Mouse (Mus musculus) heart, postnatal 0 days (tissue): Measurements from ENCODE around the gene Fam198b. TPM values are rescaled to one million over a fixed set of nuclear protein-coding genes. Genes with fewer than 3 reads are reported as not detected.
A peak's percentile ranks its signal among the peaks of the same experiment; 100 is the strongest.

ENCODE experiments used
- ATAC-seq: fragments of 200-750 bp; cut with Nextera tagmentation; 2 replicates; pipeline ENCODE4 v1.8.0; 2017; ENCODE audit warnings: low read depth, moderate number of reproducible peaks, moderate library complexity; ENCODE audit not compliant: insufficient read depth
- DNase-seq: peaks from one replicate; pipeline ENCODE4 v3.0.0-alpha.2; 2016; ENCODE audit warnings: low spot score
- H3K27ac ChIP-seq: fragments of 300-500 bp; sonication (generic); 2 replicates; pipeline ENCODE4 v1.5.1; 2014; ENCODE audit warnings: low read depth, mild to moderate bottlenecking
- H3K27me3 ChIP-seq: fragments of 300-500 bp; sonication (generic); 2 replicates; pipeline ENCODE4 v1.6.1; 2014; ENCODE audit warnings: low read length, mixed read lengths; ENCODE audit not compliant: control insufficient read depth, insufficient read depth
- H3K36me3 ChIP-seq: fragments of 300-500 bp; sonication (generic); replicated peaks from 2 replicates; pipeline ENCODE4 v1.6.1; 2014; ENCODE audit warnings: low read length, mixed read lengths; ENCODE audit not compliant: control insufficient read depth, insufficient read depth
- H3K4me1 ChIP-seq: fragments of 300-500 bp; sonication (generic); 2 replicates; pipeline ENCODE4 v1.6.1; 2014; ENCODE audit warnings: antibody characterized with exemption; ENCODE audit not compliant: control insufficient read depth, insufficient read depth
- H3K4me2 ChIP-seq: fragments of 300-500 bp; sonication (generic); 2 replicates; pipeline ENCODE4 v1.6.1; 2014; ENCODE audit warnings: low read depth, mild to moderate bottlenecking, low read length, moderate library complexity
- H3K4me3 ChIP-seq: fragments of 300-500 bp; sonication (generic); 2 replicates; pipeline ENCODE4 v1.5.1; 2014; ENCODE audit warnings: low read depth, low read length
- H3K9ac ChIP-seq: fragments of 300-500 bp; sonication (generic); replicated peaks from 2 replicates; pipeline ENCODE4 v1.6.1; 2014; ENCODE audit warnings: low read depth, low read length, mixed read lengths
- H3K9me3 ChIP-seq: fragments of 300-500 bp; sonication (generic); replicated peaks from 2 replicates; pipeline ENCODE4 v1.6.1; 2016; ENCODE audit warnings: low read length; ENCODE audit not compliant: control insufficient read depth
- CTCF ChIP-seq: IDR thresholded peaks from 2 replicates; pipeline ENCODE4 v1.5.1; 2016; ENCODE audit warnings: antibody characterized with exemption, control low read depth, low read depth
- EP300 ChIP-seq: IDR thresholded peaks from 2 replicates; pipeline ENCODE4 v1.6.1; 2016; ENCODE audit warnings: antibody characterized with exemption, low read depth
- WGBS: fragments of 180-500 bp; shearing (Covaris S2); extraction: QIAGEN DNeasy Blood & Tissue Kit; methylation state at CpG from one replicate; pipeline ENCODE4 v1.1.7; 2014; 5-methylcytosine and 5-hydroxymethylcytosine counted together
- polyA plus RNA-seq: library from polyadenylated mRNA; unstranded; fragments of >200 nt; fragmentation: Nextera tagmentation; extraction: Ambion mirVana; gene quantifications from 2 replicates; pipeline ENCODE4 v1.2.1, GENCODE M21; 2015
- total RNA-seq: library from RNA; depleted of rRNA; stranded (reverse); fragments of >200 nt; gene quantifications from 2 replicates; pipeline ENCODE4 v1.2.3, GENCODE M21; 2014; ENCODE audit warnings: low replicate concordance

Gene Fam198b
- total and polyA plus RNA-seq, 2 experiments from 2014 or later = 51.9 to 114 TPM

GRCm38 (mm10) chr3:79970498-79970897 is 86.2 kb downstream of the Fam198b start:
- H3K4me1 ChIP-seq = peaks cover 23% of the 10 kb centered on the region
- H3K36me3 ChIP-seq = no peaks in the 10 kb centered on the region
- H3K27me3 ChIP-seq = no peaks in the 10 kb centered on the region
- H3K4me2 ChIP-seq = no peak overlapping the region
- no peaks in the 10 kb centered on the region for H3K9me3 ChIP-seq
- peak overlapping the region; percentile 65 for H3K27ac ChIP-seq
- H3K4me3 ChIP-seq = no peak overlapping the region
- no peak for ATAC-seq
- TF ChIP-seq CTCF = no peak
- no peak for TF ChIP-seq EP300
- no peak overlapping the region for H3K9ac ChIP-seq
- no peak for DNase-seq
- 41% methylated on average over 2 of the region's 2 CpGs for WGBS

GRCm38 (mm10) chr3:79971542-79971941 is 87.2 kb downstream of the Fam198b start:
- H3K4me2 ChIP-seq = no peak overlapping the region
- H3K27ac ChIP-seq = 0 out of 2 replicates have a peak overlapping the region, but pooled peaks have one; percentile 7
- 79% methylated on average over 7 of the region's 7 CpGs for WGBS
- no peaks in the 10 kb centered on the region for H3K36me3 ChIP-seq
- H3K4me1 ChIP-seq = peaks cover 24% of the 10 kb centered on the region
- TF ChIP-seq CTCF = no peak
- no peak for TF ChIP-seq EP300
- no peak overlapping the region for H3K4me3 ChIP-seq
- ATAC-seq (no peak), DNase-seq (no peak)
- no peak overlapping the region for H3K9ac ChIP-seq
- no peaks in the 10 kb centered on the region for H3K9me3 ChIP-seq
- H3K27me3 ChIP-seq = no peaks in the 10 kb centered on the region

GRCm38 (mm10) chr3:79976786-79977185 is 92.5 kb downstream of the Fam198b start:
- 0 out of 2 replicates have a peak, but pooled peaks have one; percentile 30 for ATAC-seq
- Histone ChIP-seq H3K9me3 (no peaks in the 10 kb centered on the region), H3K27ac (peak overlapping the region; percentile 70), H3K9ac (no peak overlapping the region), H3K4me3 (no peak overlapping the region), H3K36me3 (no peaks in the 10 kb centered on the region), H3K4me2 (no peak overlapping the region), H3K4me1 (peaks cover 43% of the 10 kb centered on the region), H3K27me3 (no peaks in the 10 kb centered on the region)
- peak; percentile 59 for DNase-seq
- 28% methylated on average over 3 of the region's 3 CpGs for WGBS
- TF ChIP-seq CTCF (no peak), EP300 (0 out of 2 replicates have a peak, but pooled peaks have one; percentile 32)

GRCm38 (mm10) chr3:79977656-79978450 is 93.5 kb downstream of the Fam198b start:
- H3K9ac ChIP-seq = peak overlapping the region; percentile 4; the same call in 1 of the 2 replicates
- peaks cover 43% of the 10 kb centered on the region for H3K4me1 ChIP-seq
- peak overlapping the region; percentile 84 for H3K27ac ChIP-seq
- H3K4me2 ChIP-seq = no peak overlapping the region
- WGBS = 32% methylated on average over 11 of the region's 11 CpGs
- no peak overlapping the region for H3K4me3 ChIP-seq
- TF ChIP-seq EP300 (peak; percentile 68), CTCF (no peak)
- DNase-seq (peak; percentile 69), ATAC-seq (peak; percentile 59)
- H3K9me3 ChIP-seq = no peaks in the 10 kb centered on the region
- H3K27me3 ChIP-seq = no peaks in the 10 kb centered on the region
- no peaks in the 10 kb centered on the region for H3K36me3 ChIP-seq

- TF ChIP-seq EP300 (no peak), CTCF (no peak)
- ATAC-seq (no peak), DNase-seq (no peak)
- Histone ChIP-seq H3K36me3 (no peaks in the 10 kb centered on the region), H3K9me3 (no peaks in the 10 kb centered on the region), H3K4me3 (no peak overlapping the region), H3K4me1 (peaks cover 34% of the 10 kb centered on the region), H3K9ac (no peak overlapping the region), H3K27ac (peak overlapping the region; percentile 84), H3K27me3 (no peaks in the 10 kb centered on the region), H3K4me2 (no peak overlapping the region)
- 85% methylated on average over 1 of the region's 1 CpGs for WGBS
Measured at GRCm38 (mm10) chr3:79980714-79981113, 96.4 kb downstream of the Fam198b start.
